Mouse (Mus musculus) brain, adult 10 weeks (tissue): ENCODE data around the gene Lrrc71. TPM values are rescaled to one million over a fixed set of nuclear protein-coding genes. Genes with fewer than 3 reads are reported as not detected.

ENCODE experiments used
- polyA plus RNA-seq: library from polyadenylated mRNA; stranded (reverse); fragments of 350-450 nt; fragmentation: Illumina TruSeq; extraction: RNeasy Lipid Tissue Mini Kit (QIAGEN cat#74804); gene quantifications from one replicate; pipeline ENCODE4 v1.2.3, GENCODE M21; 2015; ENCODE audit warnings: low read depth, low replicate concordance

Gene Lrrc71
- polyA plus RNA-seq, result 2.9 TPM

GRCm38 (mm10) chr3:87748431-87748830 lies at the start of gene Lrrc71:
Gene Lrrc71 (minus strand): TSS chr3:87748625.

DNA sequence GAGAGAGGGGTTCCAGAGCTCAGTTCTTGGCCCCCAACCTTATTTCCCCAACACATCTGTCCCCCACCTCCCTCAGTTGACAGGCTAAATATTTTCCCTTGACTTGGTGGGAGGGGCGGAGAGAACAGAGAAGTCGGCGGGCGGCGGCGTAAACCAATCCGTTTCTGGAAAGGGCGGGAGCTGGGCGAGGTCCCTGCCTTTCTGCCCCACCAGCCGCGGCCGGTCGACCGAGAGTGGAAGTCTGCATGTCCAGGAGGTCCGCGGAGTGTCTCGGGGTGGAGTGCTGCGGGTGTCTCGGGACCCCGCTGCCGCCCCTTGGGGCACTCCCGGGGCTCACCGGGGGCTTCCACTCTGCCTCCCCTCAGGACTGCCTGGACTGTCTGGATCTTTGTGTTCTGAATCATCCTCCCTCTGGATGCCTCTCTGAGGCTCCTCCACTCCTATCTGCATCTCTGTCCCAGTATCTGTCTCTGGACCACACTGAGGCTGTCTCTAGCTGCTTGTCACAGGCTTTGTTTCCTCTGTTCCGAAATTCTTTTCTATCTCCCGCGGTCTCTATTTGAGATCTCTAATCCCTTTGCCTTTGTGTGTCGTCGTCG lies 48.4 kb upstream of the Lrrc71 start, which contains the start of gene Insrr:
TSS of gene Insrr (plus strand) at position 216 of the 599 bp plus-strand sequence.

GRCm38 (mm10) chr3:87794922-87795325 lies 46.5 kb upstream of the Lrrc71 start, which contains the start of gene Ntrk1:
Gene Ntrk1 (minus strand): TSS chr3:87795162.

Other genes starting within 250 kb of the Lrrc71 start
- 13.6 TPM for gene Etv3, start 223.2 kb downstream of the Lrrc71 start, polyA plus RNA-seq
- 38.1 TPM for gene Arhgef11, start 131.1 kb downstream of the Lrrc71 start, polyA plus RNA-seq
- 1.6 TPM for gene Ntrk1, start 46.5 kb upstream of the Lrrc71 start, polyA plus RNA-seq
- 0.22 TPM for gene Insrr, start 48.3 kb upstream of the Lrrc71 start, polyA plus RNA-seq
- 4.8 TPM for gene Pear1, start 75.7 kb upstream of the Lrrc71 start, polyA plus RNA-seq
- not detected for gene Sh2d2a, start 98.1 kb upstream of the Lrrc71 start, polyA plus RNA-seq
- 45.3 TPM for gene Prcc, start 137.0 kb upstream of the Lrrc71 start, polyA plus RNA-seq
- 168 TPM for gene Hdgf, start 157.7 kb upstream of the Lrrc71 start, polyA plus RNA-seq
- 86.4 TPM for gene Mrpl24, start 170.9 kb upstream of the Lrrc71 start, polyA plus RNA-seq
- gene Isg20l2, start 181.7 kb upstream of the Lrrc71 start, polyA plus RNA-seq, result 13.1 TPM
- 24.0 TPM for gene Rrnad1, start 182.1 kb upstream of the Lrrc71 start, polyA plus RNA-seq
- gene Crabp2, start 200.0 kb upstream of the Lrrc71 start, polyA plus RNA-seq, result 6.3 TPM
- gene Nes, start 222.5 kb upstream of the Lrrc71 start, polyA plus RNA-seq, result 3.9 TPM